Mouse (Mus musculus) lung, postnatal 0 days (tissue): ENCODE results near the gene Rasgef1a.

Source experiments
- CTCF ChIP-seq: IDR thresholded peaks from 2 replicates; pipeline ENCODE4 v1.5.1; 2016; ENCODE audit warnings: antibody characterized with exemption, mild to moderate bottlenecking
- EP300 ChIP-seq: IDR thresholded peaks from 2 replicates; pipeline ENCODE4 v1.6.1; 2016; ENCODE audit warnings: antibody characterized with exemption, mild to moderate bottlenecking, control low read depth

GRCm38 (mm10) chr6:118007302-118007701 lies 3.9 kb upstream of the Rasgef1a start:
- peak; percentile 59 for TF ChIP-seq CTCF
- no peak for TF ChIP-seq EP300
